ENCODE assay signal across 16 mouse cellular contexts in the genomic region with DNA sequence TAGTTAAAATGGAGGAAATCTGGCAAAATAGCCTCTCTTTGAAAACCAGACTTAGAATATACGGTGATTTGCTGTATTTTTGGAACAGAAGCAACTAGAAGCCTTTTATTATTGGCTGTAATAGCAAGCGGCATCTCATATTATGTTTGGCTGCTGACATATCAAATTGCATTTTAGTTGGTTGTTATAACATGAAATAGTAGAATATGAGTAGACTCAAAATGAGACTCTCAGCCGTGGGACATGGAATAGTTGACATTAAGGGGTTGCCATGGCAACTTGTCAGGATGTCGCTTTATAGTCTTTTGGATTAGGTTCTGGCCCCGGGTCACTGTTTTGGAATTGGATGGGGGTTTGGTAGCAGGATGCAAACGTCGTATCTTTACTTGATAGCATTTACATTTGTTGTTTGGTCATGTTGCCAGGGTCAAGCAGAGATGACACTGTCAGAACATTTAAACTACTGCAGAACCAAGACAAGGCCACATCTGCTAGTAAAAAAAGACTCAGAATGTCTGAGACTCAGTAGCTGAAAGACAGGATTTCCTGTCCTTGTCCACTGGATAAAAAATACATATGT. TPM values are rescaled to one million over a fixed set of nuclear protein-coding genes. Genes with fewer than 3 reads are reported as not detected.
DNase-seq lines count a peak whose midpoint lies in the region; ATAC-seq lines count a peak whose summit lies in the region.
"Had no signal": no experiment of that assay in that cellular context is flagged by ENCODE, and none has a peak within 500 bp of the region (broad histone marks: within the 10 kb centered on the region; RNA-seq: fewer than 3 reads in every experiment).

No protein-coding gene starts in this region.

- peak; percentile 53 for DNase-seq in forebrain, embryonic 14.5 days (ENCODE audit: low spot score)
- no peak for DNase-seq in forebrain, embryonic 11.5 days (ENCODE audit: low spot score)
- no peak for DNase-seq in limb, embryonic 10.5 days (ENCODE audit: low spot score)
- no peak for DNase-seq in ovary, postnatal 36 days (ENCODE audit: low spot score)
- DNase-seq in right cerebral cortex, postnatal 25 days, result no peak
- DNase-seq: B cell, adult 2 months; cerebellum, adult 2 months; kidney, adult 18-20 months; kidney, postnatal 25 days; liver, embryonic 13.5 days; retina, postnatal 1 day had no signal

- no peaks in the 10 kb centered on the region for H3K27me3 ChIP-seq in forebrain, embryonic 14.5 days (replicated peaks; ENCODE audit: control insufficient read depth, insufficient read depth, low read length)
- no peaks in the 10 kb centered on the region for H3K27me3 ChIP-seq in forebrain, embryonic 11.5 days (ENCODE audit: control insufficient read depth, insufficient read depth, low read length)
- H3K27me3 ChIP-seq in limb, embryonic 13.5 days, result no peaks in the 10 kb centered on the region
- H3K27me3 ChIP-seq in limb, embryonic 10.5 days (ENCODE audit: low read depth, poor library complexity, severe bottlenecking), result no peaks in the 10 kb centered on the region
- no peaks in the 10 kb centered on the region for H3K27me3 ChIP-seq in embryonic facial prominence, embryonic 13.5 days
- no peaks in the 10 kb centered on the region for H3K27me3 ChIP-seq in midbrain, embryonic 16.5 days (ENCODE audit: control insufficient read depth, insufficient read depth, low read depth, low read length)
- H3K27me3 ChIP-seq: liver, embryonic 13.5 days; neural tube, embryonic 12.5 days had no signal

- H3K4me3 ChIP-seq in forebrain, embryonic 14.5 days (ENCODE audit: low read depth, low read length), result no peak overlapping the region
- H3K4me3 ChIP-seq in forebrain, embryonic 11.5 days (ENCODE audit: low read depth, low read length), result no peak overlapping the region
- no peak overlapping the region for H3K4me3 ChIP-seq in limb, embryonic 13.5 days
- H3K4me3 ChIP-seq in limb, embryonic 10.5 days, result no peak overlapping the region
- no peak overlapping the region for H3K4me3 ChIP-seq in embryonic facial prominence, embryonic 13.5 days
- H3K4me3 ChIP-seq in midbrain, embryonic 16.5 days (ENCODE audit: low read depth, low read length), result no peak overlapping the region
- H3K4me3 ChIP-seq: liver, embryonic 13.5 days; neural tube, embryonic 12.5 days had no signal

- no peaks in the 10 kb centered on the region for H3K36me3 ChIP-seq in forebrain, embryonic 14.5 days (ENCODE audit: control insufficient read depth, insufficient read depth, low read length)
- no peaks in the 10 kb centered on the region for H3K36me3 ChIP-seq in forebrain, embryonic 11.5 days (ENCODE audit: control insufficient read depth, insufficient read depth, low read length)
- no peaks in the 10 kb centered on the region for H3K36me3 ChIP-seq in limb, embryonic 13.5 days
- H3K36me3 ChIP-seq in limb, embryonic 10.5 days, result peaks cover 14% of the 10 kb centered on the region
- no peaks in the 10 kb centered on the region for H3K36me3 ChIP-seq in embryonic facial prominence, embryonic 13.5 days
- H3K36me3 ChIP-seq in midbrain, embryonic 16.5 days (ENCODE audit: control insufficient read depth, insufficient read depth, low read length), result no peaks in the 10 kb centered on the region
- H3K36me3 ChIP-seq: liver, embryonic 13.5 days had no signal

- no peaks in the 10 kb centered on the region for H3K9me3 ChIP-seq in forebrain, embryonic 14.5 days (replicated peaks; ENCODE audit: control insufficient read depth, low read length)
- H3K9me3 ChIP-seq in forebrain, embryonic 11.5 days (ENCODE audit: control insufficient read depth, low read length), result no peaks in the 10 kb centered on the region
- no peaks in the 10 kb centered on the region for H3K9me3 ChIP-seq in limb, embryonic 13.5 days
- no peaks in the 10 kb centered on the region for H3K9me3 ChIP-seq in limb, embryonic 10.5 days (replicated peaks)
- H3K9me3 ChIP-seq in embryonic facial prominence, embryonic 13.5 days, result no peaks in the 10 kb centered on the region
- no peaks in the 10 kb centered on the region for H3K9me3 ChIP-seq in midbrain, embryonic 16.5 days (replicated peaks; ENCODE audit: control insufficient read depth, low read length, poor library complexity, severe bottlenecking)
- H3K9me3 ChIP-seq: liver, embryonic 13.5 days; neural tube, embryonic 12.5 days had no signal

- H3K4me1 ChIP-seq in forebrain, embryonic 14.5 days (ENCODE audit: control insufficient read depth, insufficient read depth, low read length), result peaks cover 43% of the 10 kb centered on the region
- peaks cover 6% of the 10 kb centered on the region; the same call in 1 of the 2 replicates for H3K4me1 ChIP-seq in forebrain, embryonic 11.5 days (replicated peaks; ENCODE audit: control insufficient read depth, insufficient read depth, low read length)
- H3K4me1 ChIP-seq in limb, embryonic 13.5 days, result peaks cover 81% of the 10 kb centered on the region
- peaks cover 69% of the 10 kb centered on the region for H3K4me1 ChIP-seq in limb, embryonic 10.5 days
- peaks cover 66% of the 10 kb centered on the region for H3K4me1 ChIP-seq in embryonic facial prominence, embryonic 13.5 days
- H3K4me1 ChIP-seq in midbrain, embryonic 16.5 days (ENCODE audit: control insufficient read depth, insufficient read depth, low read length), result peaks cover 37% of the 10 kb centered on the region

- 0 out of 2 replicates have a peak overlapping the region, but pooled peaks have one; percentile 24 for H3K27ac ChIP-seq in forebrain, embryonic 14.5 days (ENCODE audit: low read depth, low read length)
- no peak overlapping the region for H3K27ac ChIP-seq in forebrain, embryonic 11.5 days (ENCODE audit: low read depth, low read length)
- peak overlapping the region; percentile 48; the same call in 1 of the 2 replicates for H3K27ac ChIP-seq in limb, embryonic 13.5 days
- no peak overlapping the region for H3K27ac ChIP-seq in limb, embryonic 10.5 days
- H3K27ac ChIP-seq in embryonic facial prominence, embryonic 13.5 days, result peak overlapping the region; percentile 60; the same call in 1 of the 2 replicates
- H3K27ac ChIP-seq in midbrain, embryonic 16.5 days (ENCODE audit: low read length), result peak overlapping the region; percentile 48
- H3K27ac ChIP-seq: liver, embryonic 13.5 days; neural tube, embryonic 12.5 days had no signal

- WGBS in forebrain, embryonic 14.5 days, result 53% methylated on average over 7 of the region's 7 CpGs
- WGBS in forebrain, embryonic 11.5 days, result 68% methylated on average over 7 of the region's 7 CpGs
- WGBS in limb, embryonic 13.5 days, result 37% methylated on average over 7 of the region's 7 CpGs
- 71% methylated on average over 7 of the region's 7 CpGs for WGBS in limb, embryonic 10.5 days
- WGBS in embryonic facial prominence, embryonic 13.5 days, result 36% methylated on average over 7 of the region's 7 CpGs
- 32% methylated on average over 7 of the region's 7 CpGs for WGBS in midbrain, embryonic 16.5 days

- no peak overlapping the region for H3K4me2 ChIP-seq in forebrain, embryonic 14.5 days (ENCODE audit: low read length)
- H3K4me2 ChIP-seq in forebrain, embryonic 11.5 days (ENCODE audit: low read depth, low read length, severe bottlenecking), result no peak overlapping the region
- H3K4me2 ChIP-seq in limb, embryonic 13.5 days (replicated peaks), result no peak overlapping the region
- no peak overlapping the region for H3K4me2 ChIP-seq in embryonic facial prominence, embryonic 13.5 days
- H3K4me2 ChIP-seq in midbrain, embryonic 16.5 days (ENCODE audit: low read length), result no peak overlapping the region
- H3K4me2 ChIP-seq: liver, embryonic 13.5 days; neural tube, embryonic 12.5 days had no signal

- H3K9ac ChIP-seq in forebrain, embryonic 14.5 days (ENCODE audit: low read length), result no peak overlapping the region
- no peak overlapping the region for H3K9ac ChIP-seq in forebrain, embryonic 11.5 days (ENCODE audit: low read length)
- no peak overlapping the region for H3K9ac ChIP-seq in limb, embryonic 13.5 days
- H3K9ac ChIP-seq in embryonic facial prominence, embryonic 13.5 days, result no peak overlapping the region
- H3K9ac ChIP-seq in midbrain, embryonic 16.5 days (ENCODE audit: low read depth, low read length), result no peak overlapping the region
- H3K9ac ChIP-seq: liver, embryonic 13.5 days; neural tube, embryonic 12.5 days had no signal

- no peak for ATAC-seq in forebrain, embryonic 14.5 days
- no peak for ATAC-seq in forebrain, embryonic 11.5 days (replicated peaks; ENCODE audit: low FRiP score)
- no peak for ATAC-seq in limb, embryonic 13.5 days (ENCODE audit: low FRiP score, low read depth)
- ATAC-seq in embryonic facial prominence, embryonic 13.5 days (ENCODE audit: insufficient number of reproducible peaks, insufficient read depth, low FRiP score, low TSS enrichment, low read depth), result no peak
- ATAC-seq in midbrain, embryonic 16.5 days, result no peak
- ATAC-seq: lung, postnatal 0 days had no signal

RNA-seq across cellular contexts. Expression of a gene that starts 55.2 kb away (rescaled TPM):
- 21.9 and 26.0 TPM in 2 replicates for polyA plus RNA-seq in forebrain, embryonic 14.5 days (2014; fragmentation: Nextera tagmentation; extraction: Ambion mirVana)
- 16.2 and 17.3 TPM in 2 replicates for polyA plus RNA-seq in forebrain, embryonic 11.5 days (2014; fragmentation: Nextera tagmentation; extraction: Ambion mirVana)
- 9.2 and 12.2 TPM in 2 replicates for polyA plus RNA-seq in limb, embryonic 13.5 days (2015; fragmentation: Nextera tagmentation; extraction: Ambion mirVana)
- 23.0 and 23.5 TPM in 2 replicates for polyA plus RNA-seq in limb, embryonic 10.5 days (2016; fragmentation: Nextera tagmentation; extraction: Ambion mirVana)
- polyA plus RNA-seq in embryonic facial prominence, embryonic 13.5 days (2015; fragmentation: Nextera tagmentation; extraction: Ambion mirVana), result 8.1 and 9.8 TPM in 2 replicates
- polyA plus RNA-seq in midbrain, embryonic 16.5 days (2015; fragmentation: Nextera tagmentation; extraction: Ambion mirVana), result 18.8 and 20.8 TPM in 2 replicates

Comparison
In these comparisons a context has a peak if more than half of its experiments do, and no peak if none do; other contexts are left out.
1. H3K27ac ChIP-seq: peak in forebrain, embryonic 14.5 days (single experiment), limb, embryonic 13.5 days (single experiment), embryonic facial prominence, embryonic 13.5 days (single experiment) and midbrain, embryonic 16.5 days (single experiment); none in forebrain, embryonic 11.5 days (single experiment) and limb, embryonic 10.5 days (single experiment).